Mouse (Mus musculus): Measurements from ENCODE around the gene BC048507. TPM values are rescaled to one million over a fixed set of nuclear protein-coding genes. Genes with fewer than 3 reads are reported as not detected.
"Not testable (repeated sequence)": the region's sequence is repeated elsewhere in the genome, so short reads cannot be mapped to it uniquely, and the experiment has no call there.

The BC048507 gene
- not detected for total RNA-seq (2021)
- long read RNA-seq, experiment 1 = 0 reads
- long read RNA-seq, experiment 2 = 0 reads

DNA sequence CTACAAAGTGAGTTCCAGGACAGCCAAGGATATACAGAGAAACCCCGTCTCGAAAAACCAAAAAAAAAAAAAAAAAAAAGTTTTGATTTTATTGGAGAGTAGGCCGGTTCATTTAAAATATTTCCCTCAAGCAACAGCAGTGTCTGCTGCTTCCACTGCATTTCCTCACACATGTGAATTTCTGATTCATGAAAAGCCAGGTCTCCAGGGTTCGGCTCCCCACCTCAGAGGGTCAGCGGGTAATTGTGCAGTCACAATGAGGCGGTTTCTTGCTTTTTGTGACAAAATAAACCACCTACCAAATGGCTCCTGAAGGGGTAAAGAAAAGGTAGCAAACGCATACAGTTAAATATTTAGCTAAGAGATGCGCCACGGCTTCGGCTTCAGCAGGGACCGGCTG lies at the start of gene BC048507:
BC048507 (plus strand) TSS at position 301 of the 400 bp plus-strand sequence.
- no peak for DNase-seq

DNA sequence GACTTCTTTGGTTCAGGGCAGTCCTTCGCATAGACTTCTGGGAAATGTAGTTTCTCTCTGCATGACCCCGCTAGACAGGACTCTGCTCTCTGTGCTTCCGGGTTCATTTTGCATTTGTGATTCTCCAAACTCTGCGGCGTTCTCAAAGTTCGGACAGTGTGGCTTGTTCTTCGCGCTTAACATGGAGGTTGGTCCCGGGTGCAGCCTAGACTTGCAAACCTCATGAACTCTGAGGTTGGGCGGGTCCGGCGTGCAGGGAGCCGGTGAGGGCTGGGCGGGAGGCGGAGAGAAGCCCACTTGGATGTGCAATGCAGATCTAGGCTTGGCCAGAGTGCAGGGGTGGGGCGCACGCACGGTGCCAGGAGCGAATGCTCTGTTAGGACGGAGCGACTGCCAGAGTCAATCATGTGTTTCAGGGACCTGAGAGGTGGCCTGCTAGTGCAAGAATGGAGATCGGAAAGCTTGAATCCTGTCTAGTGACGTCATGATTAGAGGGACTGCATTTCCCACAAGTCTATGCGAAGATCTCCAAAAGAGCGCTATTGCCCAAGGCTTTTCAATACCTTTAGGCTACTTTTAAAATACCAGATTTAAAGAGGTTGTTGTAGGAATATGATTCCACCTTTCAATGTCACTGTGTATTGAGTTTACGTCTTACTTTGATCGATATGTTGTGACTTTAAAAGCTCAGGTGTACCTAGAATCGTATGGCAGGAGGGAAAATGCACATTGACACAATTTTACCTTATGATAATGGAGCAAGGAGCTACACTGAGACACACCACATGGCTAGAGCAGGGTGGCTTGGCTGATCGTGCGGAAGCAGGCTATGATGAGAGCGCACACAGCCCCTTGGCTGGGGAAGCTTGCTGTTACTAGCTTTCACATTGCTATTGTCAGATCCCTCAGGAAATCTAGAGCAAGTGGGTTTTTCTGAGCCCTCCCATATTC lies 49.1 kb upstream of the BC048507 start, which contains the start of gene Zfp273:
Zfp273 (plus strand) TSS at position 31 of the 951 bp plus-strand sequence.
- peak; percentile 73 to 78 for DNase-seq

DNA sequence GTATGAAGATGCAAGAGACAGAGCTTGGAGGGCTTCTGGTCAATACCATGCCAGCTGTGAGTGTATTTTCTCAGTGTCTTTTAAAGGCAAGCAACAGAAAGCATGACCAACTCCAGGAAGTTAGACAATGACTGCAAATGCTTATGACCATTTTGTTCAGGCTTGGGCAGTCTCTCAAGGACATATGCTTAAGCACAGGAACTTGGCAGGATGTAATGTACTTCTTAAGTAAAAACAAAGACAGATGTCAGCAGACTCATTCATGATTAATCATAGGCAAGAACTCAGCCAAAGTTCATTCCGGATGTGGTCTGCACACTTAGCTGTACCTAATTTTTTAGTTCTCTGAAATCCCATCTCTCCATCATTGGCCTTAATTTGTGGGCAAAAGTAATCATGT lies 44.5 kb upstream of the BC048507 start:
- no peak for DNase-seq

DNA sequence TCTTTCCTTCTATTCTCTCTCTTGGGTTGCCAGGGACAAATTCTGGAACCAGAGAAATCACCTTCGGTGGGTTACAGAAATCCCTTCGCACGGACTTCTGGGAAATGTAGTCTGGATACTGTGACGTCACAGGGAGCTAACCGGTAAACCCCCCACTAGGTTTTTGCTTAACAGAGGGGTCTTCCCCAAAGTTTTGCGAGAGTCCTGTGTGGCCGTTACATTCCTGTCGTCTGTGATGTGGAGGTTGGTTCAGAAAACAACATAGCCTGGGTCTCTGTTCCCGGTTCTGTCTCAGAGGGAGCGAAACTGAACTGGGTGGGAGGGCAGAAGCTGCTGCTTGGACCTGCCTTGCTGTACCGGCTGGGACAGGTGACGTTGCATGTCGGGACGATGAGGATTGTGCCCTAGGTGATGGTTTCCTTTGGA lies 32.2 kb upstream of the BC048507 start, which contains the start of gene Gm10037:
Gm10037 (plus strand) TSS at position 196 of the 426 bp plus-strand sequence.
- DNase-seq = peak; percentile 61 to 71

DNA sequence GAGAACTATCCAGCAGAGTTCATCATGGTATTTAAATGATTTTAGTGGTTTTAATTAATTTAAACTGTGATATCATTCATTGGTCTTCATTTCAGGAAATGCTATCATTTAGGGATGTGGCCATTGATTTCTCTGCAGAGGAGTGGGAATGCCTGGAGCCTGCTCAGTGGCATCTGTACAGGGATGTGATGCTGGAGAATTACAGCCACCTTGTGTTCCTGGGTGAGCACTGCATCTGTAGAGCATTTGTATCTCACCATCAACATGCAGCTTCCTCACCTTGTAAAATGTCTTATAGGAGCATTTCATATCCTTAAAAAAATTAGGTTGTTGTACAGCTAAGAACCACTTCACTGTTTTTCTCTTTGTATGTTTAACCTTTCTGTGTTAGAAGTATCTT lies 30.0 kb upstream of the BC048507 start:
- not testable (repeated sequence) for DNase-seq

DNA sequence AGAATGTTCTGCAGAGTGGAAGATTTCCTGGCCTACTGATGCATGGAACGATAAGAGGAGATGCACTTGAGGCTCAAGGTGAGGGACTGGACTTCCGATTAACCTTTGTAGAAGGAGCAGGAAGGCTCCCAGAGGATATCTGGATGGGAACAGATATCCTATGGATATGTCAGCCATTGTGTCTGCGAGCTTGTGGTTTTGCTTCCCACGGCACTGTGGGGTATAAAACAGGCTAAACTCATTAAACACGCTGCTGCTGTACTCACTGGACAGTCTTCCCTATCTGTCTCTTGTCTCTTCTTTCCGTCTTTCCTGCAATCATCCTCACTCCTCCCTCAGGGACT lies 19.4 kb upstream of the BC048507 start:
- no peak for DNase-seq

DNA sequence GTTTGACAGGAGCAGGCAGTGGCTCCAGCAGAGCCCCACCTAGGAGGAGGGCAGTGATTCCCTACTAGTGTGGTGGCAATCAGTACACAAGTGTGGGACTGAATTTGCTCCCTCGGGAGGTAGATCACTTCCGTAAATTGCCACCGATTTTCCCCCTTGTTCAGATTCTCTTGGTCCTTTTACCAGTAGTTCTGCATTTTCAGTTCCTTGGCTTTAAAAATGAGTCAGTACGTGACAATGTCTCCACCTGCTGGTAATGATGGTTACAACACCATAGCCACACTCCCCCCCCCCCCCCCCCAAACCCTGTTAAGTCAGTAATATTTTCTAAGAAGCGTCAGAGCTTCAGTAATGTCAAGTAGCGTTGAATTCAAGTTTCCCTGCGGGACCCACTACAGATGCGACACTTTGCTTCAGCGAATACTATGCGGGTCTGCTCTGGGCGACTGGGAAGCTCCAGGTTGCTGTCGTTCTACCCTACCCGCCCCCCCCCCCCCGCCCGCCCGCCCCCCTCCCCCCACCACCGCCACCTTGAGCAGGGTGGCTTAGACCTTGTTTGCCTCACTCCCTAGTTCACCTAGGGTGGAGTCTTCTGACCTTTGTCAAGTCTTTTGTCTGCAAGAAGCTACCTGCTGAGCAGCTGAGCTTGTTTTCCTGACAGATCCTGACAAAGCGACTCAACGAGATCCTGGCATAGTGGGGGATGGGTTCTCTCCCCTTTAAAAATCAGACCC lies 18.8 kb upstream of the BC048507 start:
- peak; percentile 42 to 53 for DNase-seq

DNA sequence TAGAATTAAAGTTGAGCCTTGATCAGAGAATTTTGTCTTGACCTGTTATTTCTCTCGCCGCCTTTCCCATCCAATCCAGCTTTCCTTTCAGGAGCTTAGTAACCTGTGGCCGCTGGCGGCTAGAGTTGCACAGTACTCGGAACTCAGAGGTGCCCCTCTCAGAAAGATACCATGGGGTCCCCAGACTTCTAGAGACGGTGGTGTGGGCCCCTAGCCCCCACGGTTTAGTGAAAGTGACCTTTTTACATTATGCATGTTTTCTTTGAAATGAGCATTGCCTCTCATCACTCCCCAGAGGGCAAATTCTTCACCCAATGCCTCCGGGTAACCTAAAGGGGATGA lies 18.3 kb upstream of the BC048507 start:
- no peak for DNase-seq

DNA sequence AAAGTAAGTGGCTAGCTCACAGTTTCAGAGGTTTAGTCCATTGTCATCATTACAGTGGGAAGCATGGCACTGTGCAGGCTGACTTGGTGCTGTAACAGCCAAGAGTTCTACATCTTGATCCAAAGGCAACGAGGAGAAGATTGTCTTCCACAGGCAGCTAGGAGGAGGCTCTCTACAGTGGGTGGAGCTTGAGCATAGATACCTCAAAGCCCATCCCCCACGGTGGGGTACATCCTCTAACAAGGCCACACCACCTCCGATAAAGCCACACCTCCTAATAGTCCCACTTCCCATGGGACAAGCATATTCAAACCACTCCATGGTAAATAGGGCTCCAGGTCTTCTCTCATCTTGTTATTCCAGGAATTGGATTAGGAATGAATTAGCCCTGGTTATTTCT lies 12.8 kb upstream of the BC048507 start:
- no peak for DNase-seq

DNA sequence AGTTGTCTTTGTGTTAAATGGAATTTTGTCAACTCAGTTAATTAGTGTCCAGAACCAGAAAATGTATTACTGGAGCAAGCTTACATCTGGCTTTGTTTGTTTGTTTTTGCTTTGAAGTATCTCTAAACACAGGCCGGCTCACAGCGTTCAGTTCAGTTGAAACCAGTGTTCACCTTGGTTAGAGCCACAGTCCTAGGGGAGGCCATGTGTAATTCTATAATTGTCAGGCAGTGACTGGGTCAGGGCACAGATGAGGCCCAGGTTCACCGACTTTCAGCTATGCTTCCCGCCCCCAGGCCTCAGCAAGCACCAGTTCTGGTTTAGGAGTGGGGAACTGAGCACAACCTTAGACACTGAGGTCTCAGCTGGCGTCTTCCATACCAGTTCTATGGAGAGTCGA lies 10.0 kb upstream of the BC048507 start:
- no peak for DNase-seq

DNA sequence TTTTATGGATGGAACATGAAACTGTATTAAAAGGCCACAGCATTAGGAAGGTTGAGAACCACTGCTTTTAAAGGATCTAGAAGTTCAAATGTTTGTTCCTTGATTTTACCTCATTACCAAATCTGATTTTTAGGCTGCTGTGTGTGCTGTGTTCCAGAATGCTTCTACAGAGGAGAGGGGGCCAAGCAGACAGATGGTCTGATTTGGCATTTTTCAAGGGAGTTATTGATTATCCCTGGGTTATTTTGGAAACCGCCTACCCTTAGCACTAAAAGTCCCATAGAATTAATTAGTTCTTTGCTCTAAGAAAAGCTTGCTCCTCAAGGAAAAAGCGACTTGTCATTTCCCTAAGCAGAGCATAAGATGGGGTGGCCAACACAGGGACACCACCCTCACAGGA lies 9.1 kb upstream of the BC048507 start:
- no peak for DNase-seq

DNA sequence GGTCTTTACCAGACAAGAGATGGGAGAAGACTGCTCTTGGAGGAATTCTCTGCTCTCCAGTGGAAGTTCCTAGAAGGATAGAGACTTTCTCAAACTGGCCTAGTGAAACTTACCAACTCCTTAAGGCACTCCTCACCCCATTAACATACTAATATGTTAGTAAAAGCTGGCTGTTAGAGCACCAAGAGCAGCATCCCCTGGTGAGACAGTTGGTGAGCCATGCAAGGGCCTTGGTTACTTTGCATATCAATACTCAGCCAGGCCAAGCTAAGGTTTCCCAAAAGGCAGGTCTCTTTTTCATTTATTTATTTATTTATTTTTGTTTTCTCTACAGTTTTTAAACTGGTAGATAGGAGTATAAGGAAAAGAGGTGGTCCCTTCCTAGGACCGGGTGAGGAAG lies 5.8 kb upstream of the BC048507 start:
- no peak for DNase-seq

DNA sequence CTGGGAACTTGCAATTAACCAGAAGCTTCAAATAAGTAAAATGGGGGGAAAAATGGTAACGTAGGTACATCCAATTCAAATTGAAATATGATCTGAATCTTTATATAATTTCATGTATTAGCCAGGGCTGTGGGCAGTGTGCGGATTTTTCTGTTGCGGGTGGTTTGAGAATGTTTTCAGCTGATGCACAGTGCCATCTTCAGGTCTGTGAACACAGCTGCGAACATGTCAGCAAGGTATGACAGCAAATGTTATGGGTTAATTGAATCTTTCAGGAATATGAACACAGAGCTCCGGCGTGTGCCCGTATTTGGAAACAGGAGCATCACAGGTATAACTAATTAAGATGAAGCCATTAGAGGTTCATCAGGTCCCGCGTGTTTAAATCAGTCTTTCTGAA lies 618 bp upstream of the BC048507 start:
- DNase-seq = no peak

DNA sequence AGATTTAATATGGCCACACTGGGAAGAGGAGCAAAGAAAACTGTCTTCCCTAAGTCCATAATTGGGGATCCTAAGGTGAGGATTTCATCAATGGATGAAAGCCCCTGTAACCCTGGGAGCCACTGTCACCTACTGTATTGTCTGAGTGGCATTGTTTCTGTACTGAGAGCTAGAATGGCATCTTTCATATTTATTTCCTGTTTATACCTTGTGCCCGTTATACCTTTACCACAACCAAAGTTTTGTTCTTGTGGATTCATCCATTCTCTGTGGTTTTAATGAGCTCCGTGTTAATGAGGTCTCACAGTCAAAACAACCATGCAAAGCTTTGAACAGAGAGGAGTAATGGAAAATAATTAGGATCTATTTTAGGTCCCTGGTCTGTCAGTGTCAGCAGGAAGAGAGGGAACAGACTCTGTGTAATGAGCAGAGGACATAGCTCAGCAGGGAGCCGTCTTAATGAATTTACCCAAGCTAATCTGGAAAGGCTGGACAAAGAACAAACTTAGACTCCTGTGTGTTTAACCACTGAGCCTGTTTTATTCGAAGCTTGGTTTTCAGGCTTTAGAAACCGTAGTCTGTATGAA lies 1.7 kb downstream of the BC048507 start:
- no peak for DNase-seq

DNA sequence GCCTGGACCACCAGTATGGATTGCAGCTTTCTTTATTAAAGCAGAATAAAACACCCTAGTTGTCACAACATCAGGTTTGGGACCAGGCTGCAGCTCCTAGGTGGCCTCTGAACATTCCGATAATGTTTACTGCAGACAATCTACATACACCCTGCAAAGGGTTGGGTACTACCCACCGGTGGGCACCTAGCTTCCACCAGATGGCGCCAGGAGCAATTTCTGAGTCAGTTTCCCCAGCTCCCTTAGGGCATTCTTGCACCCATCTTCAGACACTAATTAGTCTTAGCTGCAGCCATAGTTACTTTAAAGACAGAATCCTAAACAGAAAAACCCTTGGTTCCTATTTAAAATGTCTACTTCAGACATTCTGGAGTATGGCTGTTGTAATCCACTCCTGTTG lies 4.8 kb downstream of the BC048507 start:
- peak; percentile 13 to 44 for DNase-seq

DNA sequence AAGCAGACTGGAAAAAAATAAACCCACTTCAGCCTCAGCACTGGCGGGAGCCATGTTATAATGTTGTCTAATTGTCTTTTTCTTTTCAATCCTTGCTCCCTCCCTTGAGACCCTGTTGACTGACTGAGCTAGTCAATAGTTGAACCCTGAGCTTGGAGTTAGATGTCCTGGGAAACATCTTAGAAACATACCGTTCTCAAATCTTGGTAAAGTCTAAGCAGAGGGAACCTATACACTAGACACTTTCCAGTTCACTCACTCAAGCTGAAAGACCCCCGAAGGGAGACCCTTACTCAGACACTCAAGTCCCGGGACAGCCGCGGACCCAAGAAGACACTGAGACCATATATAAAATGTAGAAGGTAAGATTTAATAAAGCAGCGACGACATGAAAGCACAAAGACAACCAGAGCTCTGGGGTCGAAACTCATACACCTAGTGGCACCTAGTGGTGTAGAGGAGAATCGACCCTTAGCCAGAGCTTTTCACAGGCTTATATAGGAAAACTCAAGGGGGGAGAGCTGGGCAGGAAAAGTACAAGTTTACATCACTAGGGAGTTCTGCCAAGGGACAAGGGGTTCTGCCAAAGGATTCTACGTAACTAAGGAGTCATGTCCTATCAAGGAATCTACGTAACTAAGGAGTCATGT lies 13.0 kb downstream of the BC048507 start:
- DNase-seq = not testable (repeated sequence)

DNA sequence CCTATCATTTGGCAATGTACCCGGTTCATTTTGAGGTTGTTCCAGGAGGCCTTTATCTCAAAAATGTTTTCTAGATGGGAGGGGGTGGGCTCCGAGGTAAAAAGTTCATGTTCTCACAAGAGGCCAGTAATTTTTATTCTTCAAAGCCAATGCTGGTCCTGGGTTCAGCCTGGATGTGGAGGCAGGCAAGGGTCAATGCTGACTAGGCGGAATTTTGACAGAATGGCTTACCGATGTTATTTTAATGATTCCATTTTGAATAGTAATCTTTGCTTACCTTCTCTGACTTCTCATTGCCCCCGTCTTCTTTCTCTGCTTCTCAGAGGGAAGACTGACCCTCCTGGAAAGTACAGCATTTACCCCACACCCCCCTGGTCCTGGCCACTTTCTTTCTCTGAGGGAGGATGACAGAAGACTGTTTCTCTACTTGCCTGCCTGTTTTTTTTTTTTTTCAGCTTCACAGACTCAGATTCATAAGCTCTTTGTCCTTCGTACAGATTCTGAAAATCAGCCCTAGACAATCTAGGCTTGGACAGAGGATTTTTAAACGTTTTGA lies 13.7 kb downstream of the BC048507 start:
- DNase-seq = no peak

DNA sequence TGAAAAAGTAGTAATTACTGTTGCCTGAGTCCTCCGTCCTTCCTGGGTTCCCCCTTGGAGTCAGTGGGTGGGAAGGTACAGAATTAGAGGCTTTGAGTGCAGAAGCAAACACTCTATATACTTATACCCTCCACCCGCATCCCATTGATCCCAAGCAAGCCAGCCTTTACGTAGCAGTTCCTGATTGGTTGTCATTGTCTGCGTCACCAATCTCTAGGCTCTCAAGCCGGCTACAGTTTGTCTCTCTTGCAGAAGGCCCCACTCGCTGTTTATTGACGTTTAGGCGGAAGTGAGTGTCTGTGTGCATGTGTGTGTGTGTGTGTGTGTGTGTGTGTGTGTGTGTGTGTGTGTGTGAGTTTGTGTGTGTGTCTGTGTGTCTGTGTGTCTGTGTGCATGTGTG lies 20.8 kb downstream of the BC048507 start:
- DNase-seq = no peak

DNA sequence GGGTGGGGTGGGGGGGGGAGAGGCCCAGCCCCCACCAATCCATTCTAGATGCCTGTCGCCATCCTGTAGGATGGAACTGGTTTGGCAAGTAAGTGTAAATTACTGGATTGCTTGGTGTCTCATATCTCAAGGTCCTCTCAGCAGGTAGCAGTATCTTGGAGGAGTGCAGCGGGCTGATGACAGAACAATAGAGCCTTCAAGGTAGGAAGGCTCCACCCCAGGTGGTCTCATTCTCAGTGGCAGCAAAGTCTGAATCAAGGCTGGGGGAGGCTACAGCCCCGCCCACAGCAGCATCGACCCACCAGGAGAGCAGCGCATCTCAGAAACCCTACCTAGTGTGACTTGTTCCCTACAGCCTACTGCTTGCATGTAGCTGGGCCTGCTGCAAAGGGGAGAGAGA lies 46.6 kb downstream of the BC048507 start:
- no peak for DNase-seq
